Mouse (Mus musculus): ENCODE measurements at regions not wholly inside any gene's neighbourhood (a gene's known extent, or its start where the extent isn't known, plus 50 kb on each side); places are given as distances from the start of the nearest gene placed in this dataset.

- DNase-seq (ENCODE audit: low spot score) = no peak
These were observed 202.8 kb upstream of the Nrp1 start for GRCm38 (mm10) chr8:128155604-128156003.

GRCm38 (mm10) chr8:128156221-128156620, 202.2 kb upstream of the Nrp1 start:
- peak; percentile 65 for DNase-seq (ENCODE audit: low spot score)

GRCm38 (mm10) chr8:128162857-128163256, 195.5 kb upstream of the Nrp1 start:
- DNase-seq (ENCODE audit: low spot score) = no peak

- DNase-seq (ENCODE audit: low spot score) = no peak
These were observed 193.4 kb upstream of the Nrp1 start for GRCm38 (mm10) chr8:128164976-128165375.

- DNase-seq (ENCODE audit: low spot score) = no peak
These were observed 192.8 kb upstream of the Nrp1 start for GRCm38 (mm10) chr8:128165591-128165990.

- DNase-seq (ENCODE audit: low spot score) = no peak
These were observed 192.3 kb upstream of the Nrp1 start for GRCm38 (mm10) chr8:128166097-128166496.

GRCm38 (mm10) chr8:128168819-128169218, 189.6 kb upstream of the Nrp1 start:
- no peak for DNase-seq (ENCODE audit: low spot score)

GRCm38 (mm10) chr8:128171116-128171515, 187.3 kb upstream of the Nrp1 start:
- no peak for DNase-seq (ENCODE audit: low spot score)

DNA sequence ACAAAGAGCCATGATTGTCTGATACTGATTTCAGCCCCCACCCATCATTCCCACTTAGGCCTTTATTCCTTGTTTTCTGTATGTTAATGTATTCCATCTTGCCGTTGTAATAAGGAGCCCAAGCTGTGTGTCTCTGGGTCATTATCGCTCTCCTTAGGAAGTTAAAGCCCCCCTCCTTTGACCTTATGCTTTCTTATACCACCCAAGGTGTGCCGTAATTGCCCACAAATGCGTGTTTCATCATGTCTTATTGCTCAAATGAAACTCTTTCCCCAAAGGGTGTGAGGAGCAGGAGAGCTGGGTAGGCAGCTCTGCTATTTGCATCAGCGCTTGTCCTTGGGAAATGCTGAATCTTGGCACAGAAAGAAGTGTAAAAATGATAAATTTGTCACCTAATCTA, 178.2 kb upstream of the Nrp1 start:
- no peak for DNase-seq (ENCODE audit: low spot score)

DNA sequence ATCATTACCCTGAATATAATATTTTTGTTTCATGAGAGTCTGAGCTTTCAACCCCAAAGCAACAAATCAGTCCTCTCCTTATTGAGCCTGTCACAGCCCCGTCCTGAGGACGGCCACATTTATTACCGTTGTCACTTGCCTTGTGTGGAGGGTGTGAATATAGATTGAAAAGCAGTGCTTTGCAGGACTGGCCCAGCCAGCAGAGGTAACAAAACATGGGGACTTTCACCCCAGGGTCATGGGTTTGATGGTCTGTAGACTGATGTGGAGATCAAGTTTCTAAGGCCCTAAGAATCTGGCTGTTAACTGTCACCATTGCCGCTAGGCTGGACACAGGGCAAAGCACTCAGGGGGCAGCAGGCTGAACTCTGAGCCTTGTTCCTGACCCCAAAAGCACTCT, 175.3 kb upstream of the Nrp1 start:
- DNase-seq (ENCODE audit: low spot score) = peak; percentile 75

DNA sequence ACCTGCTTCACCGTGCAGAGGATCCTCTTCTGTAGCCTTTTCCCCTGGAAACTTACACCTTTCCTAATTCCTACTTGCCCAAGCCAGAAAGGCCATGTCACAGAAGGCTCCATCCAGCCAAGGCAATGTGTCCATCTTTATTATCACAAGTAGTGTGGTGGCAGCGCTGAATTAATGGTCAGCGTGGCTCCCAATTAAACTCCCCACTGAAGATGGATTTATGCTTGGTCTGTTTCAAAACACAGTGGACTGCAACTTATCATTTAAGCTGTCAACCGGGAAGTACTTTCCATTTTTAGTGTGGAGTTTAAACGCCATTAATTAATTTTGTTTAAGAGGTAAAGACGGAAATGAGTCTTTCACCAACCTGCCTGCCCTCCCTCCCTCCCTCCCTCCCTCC, 170.1 kb upstream of the Nrp1 start:
- DNase-seq (ENCODE audit: low spot score) = no peak

- no peak for DNase-seq (ENCODE audit: low spot score)
These were observed 165.0 kb upstream of the Nrp1 start for GRCm38 (mm10) chr8:128193293-128193887.

GRCm38 (mm10) chr8:128200815-128201214, 157.6 kb upstream of the Nrp1 start:
- DNase-seq (ENCODE audit: low spot score) = no peak

DNA sequence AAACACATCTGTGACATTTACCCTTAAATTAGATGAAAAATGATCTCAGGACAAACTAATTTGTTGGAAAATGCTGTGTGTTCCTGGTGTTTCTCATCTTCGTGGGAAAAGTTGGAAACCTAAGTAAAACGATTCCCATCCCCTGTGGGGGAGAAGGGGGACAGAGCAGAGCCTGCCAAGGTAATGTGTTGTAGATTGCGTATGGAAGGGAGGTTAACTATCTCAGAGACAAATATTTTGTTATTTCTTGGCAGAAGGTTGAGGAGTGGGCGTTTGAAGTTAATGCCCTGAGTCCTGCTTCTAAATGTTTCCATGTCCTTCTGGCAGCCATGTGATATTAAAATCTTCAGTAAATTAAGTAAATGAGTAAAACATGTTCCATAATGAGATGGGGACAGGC, 156.8 kb upstream of the Nrp1 start:
- DNase-seq (ENCODE audit: low spot score) = no peak

- DNase-seq (ENCODE audit: low spot score) = no peak
These were observed 156.1 kb upstream of the Nrp1 start for GRCm38 (mm10) chr8:128202158-128202886.

DNA sequence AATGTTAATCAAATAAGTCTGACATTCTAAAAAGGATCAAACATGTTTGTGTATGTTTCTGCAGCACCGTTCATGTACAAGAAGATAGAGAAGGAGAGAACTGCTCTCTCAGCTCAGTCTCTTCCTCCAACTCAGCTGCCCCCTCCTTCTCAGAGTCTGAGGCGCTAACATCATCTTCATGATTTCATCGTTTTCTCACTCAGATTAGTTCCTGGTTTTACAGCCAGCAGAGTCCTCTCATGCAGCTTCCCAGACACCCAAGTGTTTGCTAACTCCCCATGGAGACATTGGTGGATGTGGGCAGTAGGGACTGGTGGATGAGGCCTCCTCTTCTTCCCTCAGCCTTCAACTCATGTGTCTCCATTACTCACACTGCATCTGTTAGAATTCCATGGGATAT, 153.6 kb upstream of the Nrp1 start:
- DNase-seq (ENCODE audit: low spot score) = no peak

DNA sequence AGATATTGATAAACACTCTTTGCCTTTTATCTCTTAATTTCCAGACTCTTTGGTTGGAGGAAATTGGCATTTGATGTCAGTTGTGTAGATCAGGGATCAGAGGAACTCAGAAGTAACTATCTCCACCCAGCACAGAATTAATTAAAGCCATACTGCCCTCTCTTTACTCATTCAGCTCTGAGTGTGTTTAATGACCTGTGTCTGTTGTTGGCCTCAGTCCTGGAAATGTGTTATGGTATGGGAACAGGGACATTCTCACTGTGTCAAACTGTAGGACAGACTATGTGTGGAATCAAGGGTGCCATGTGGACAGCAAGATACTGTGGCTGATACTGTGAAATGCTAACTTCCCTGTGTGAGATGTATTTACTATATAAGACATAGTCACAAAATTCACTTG, 151.3 kb upstream of the Nrp1 start:
- no peak for DNase-seq (ENCODE audit: low spot score)

DNA sequence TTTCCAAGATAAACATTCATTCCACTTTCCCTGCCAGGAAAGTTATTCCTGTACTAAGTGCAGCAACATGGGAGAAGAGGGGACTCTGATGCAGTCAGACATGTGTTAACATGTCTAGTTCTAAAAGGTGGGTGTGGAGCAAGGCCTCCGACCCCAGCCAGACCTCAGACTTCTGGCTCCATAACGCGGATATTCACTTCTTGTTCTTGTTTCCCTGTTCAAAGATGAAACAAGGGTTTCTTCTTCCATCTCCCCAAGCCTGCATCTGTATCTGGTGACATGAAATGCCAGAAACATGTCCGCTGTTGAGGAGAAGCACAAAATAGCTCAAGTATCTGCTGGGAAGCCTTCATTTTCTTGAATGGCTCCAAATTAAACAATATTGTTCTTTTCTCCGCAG, 147.6 kb upstream of the Nrp1 start:
- no peak for DNase-seq (ENCODE audit: low spot score)

DNA sequence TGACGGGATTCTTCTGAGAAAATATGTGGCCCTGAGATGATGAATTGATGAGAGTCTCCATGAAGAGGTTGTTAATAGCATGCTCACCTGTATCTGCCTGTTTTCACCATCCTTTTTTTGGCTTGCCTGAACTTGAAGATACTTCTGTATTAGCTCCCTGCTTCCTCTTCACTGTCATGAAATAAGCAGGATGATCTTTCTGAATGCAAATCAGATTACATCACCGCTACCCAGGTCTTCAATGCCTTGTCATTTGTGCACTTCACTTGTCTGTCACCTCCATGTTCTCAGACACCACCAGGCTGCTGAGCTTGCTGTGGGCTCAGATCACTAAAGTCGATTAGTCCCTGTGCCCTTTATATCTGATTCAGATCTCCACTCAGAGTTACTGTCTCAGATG, 146.2 kb upstream of the Nrp1 start:
- DNase-seq (ENCODE audit: low spot score) = no peak

GRCm38 (mm10) chr8:128214256-128214655, 144.1 kb upstream of the Nrp1 start:
- DNase-seq (ENCODE audit: low spot score) = no peak

DNA sequence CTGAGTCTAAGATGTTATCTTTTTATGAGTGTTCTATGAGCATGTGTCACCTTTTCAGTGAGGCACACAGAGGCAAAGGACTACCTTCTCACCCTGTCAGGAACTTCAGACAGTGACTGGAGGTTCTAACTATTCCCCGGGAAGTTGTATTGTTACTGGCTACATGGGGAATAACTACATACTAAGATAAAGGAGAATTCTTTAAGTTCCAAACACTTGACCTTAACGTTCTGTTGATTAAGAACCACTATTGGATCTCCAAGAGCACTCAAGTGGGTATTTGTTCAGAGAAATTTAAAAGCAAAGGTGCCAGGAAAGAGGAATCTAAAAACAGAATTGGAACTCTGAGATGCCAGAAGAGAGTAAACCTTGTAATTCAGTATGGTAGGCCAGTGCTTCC, 139.5 kb upstream of the Nrp1 start:
- no peak for DNase-seq (ENCODE audit: low spot score)

DNA sequence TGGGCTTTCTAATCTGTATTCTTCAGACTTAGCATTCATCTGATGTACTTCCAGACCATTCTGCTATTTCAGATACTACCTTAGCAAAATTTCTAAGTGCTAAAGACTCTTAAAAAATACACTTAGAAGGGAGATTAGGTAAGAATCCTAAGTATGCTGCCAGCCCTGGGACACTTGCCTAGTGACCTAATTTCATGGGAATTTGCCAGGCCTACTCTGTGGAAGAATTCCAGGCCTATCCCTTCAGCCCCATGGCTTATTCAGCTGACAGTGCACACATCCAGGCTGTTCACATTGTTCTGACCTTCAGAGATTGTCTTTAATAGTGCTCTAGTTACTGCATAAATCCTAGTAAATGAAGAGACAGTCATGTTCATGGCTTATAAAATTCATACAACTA, 138.9 kb upstream of the Nrp1 start:
- no peak for DNase-seq (ENCODE audit: low spot score)

DNA sequence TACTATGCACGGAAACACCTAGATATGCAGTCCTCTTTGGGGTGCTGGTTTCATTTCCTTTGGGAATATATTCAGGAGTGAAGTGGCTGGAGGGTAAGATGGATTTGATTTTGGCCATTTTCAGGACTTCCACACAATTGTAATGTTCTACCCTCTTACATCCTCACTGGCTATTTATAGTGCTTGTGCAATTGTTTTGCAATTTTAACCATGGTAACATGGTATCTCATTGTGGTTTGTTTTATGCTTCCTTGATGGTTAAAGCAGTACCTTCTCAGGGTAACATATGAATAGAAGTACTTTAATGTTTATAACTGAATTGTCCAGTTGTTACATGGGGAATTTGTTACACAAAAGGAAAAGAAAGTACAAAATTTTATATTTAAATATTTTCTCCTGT, 135.3 kb upstream of the Nrp1 start:
- no peak for DNase-seq (ENCODE audit: low spot score)

GRCm38 (mm10) chr8:128223522-128223921, 134.9 kb upstream of the Nrp1 start:
- no peak for DNase-seq (ENCODE audit: low spot score)
